Mouse (Mus musculus) pancreas, adult 10 weeks (tissue): ENCODE results near the gene Ctnnd2. TPM values are rescaled to one million over a fixed set of nuclear protein-coding genes. Genes with fewer than 3 reads are reported as not detected.

Experiments
- polyA plus RNA-seq: library from polyadenylated mRNA; stranded (reverse); fragments of 350-450 nt; fragmentation: Illumina TruSeq; extraction: RNeasy Lipid Tissue Mini Kit (QIAGEN cat#74804); gene quantifications from one replicate; pipeline ENCODE4 v1.2.3, GENCODE M21; 2015; ENCODE audit warnings: low read depth, low replicate concordance; ENCODE audit not compliant: insufficient read depth

Ctnnd2 gene
- polyA plus RNA-seq, result 1.3 TPM

GRCm38 (mm10) chr15:30172391-30173281 lies at the start of gene Ctnnd2:
TSS of gene Ctnnd2 (plus strand) at chr15:30172593.

